Mouse (Mus musculus) MEL (cell line): ENCODE data around the gene Wdr62. TPM values are rescaled to one million over a fixed set of nuclear protein-coding genes. Genes with fewer than 3 reads are reported as not detected.
A peak's percentile ranks its signal among the peaks of the same experiment; 100 is the strongest.

ENCODE experiments used
- DNase-seq: peaks from one replicate; pipeline ENCODE4 v3.0.0; 2011; ENCODE audit warnings: low read depth, low spot score
- H3K27ac ChIP-seq: 2 replicates; pipeline ENCODE4 v1.5.1; 2012; ENCODE audit warnings: low read depth, mild to moderate bottlenecking, control low read depth, low read length, moderate library complexity; ENCODE audit not compliant: control insufficient read depth
- H3K27me3 ChIP-seq, 2 experiments: fragments of 150-350 bp in 1 of 2; sonication (generic) in 1 of 2; 2 replicates each; pipeline ENCODE4 v1.6.1; 2012; ENCODE audit warnings: low read length in 2 of 2, mild to moderate bottlenecking in 2 of 2, improper control_type of control experiment in 1 of 2, moderate library complexity in 1 of 2; ENCODE audit not compliant: insufficient read depth in 2 of 2, control insufficient read depth in 1 of 2
- H3K36me3 ChIP-seq, 2 experiments: 2 replicates each; pipeline ENCODE4 v1.6.1; 2012 to 2014; ENCODE audit warnings: low read length in 2 of 2, improper control_type of control experiment in 1 of 2, inconsistent platforms in 1 of 2, mild to moderate bottlenecking in 1 of 2; ENCODE audit not compliant: insufficient read depth in 2 of 2, control insufficient read depth in 1 of 2
- H3K4me1 ChIP-seq, 2 experiments: fragments of 150-350 bp in 1 of 2; sonication (generic) in 1 of 2; 2 replicates each; pipeline ENCODE4 v1.6.1; 2012; ENCODE audit warnings: low read length in 2 of 2, improper control_type of control experiment in 1 of 2, mild to moderate bottlenecking in 1 of 2; ENCODE audit not compliant: insufficient read depth in 2 of 2, control insufficient read depth in 1 of 2
- H3K4me3 ChIP-seq, 2 experiments: fragments of 150-350 bp in 1 of 2; sonication (generic) in 1 of 2; 2 replicates each; pipeline ENCODE4 v1.5.1; 2012; ENCODE audit warnings: low read depth in 2 of 2, low read length in 2 of 2, mild to moderate bottlenecking in 2 of 2, moderate library complexity in 2 of 2, control low read depth in 1 of 2, improper control_type of control experiment in 1 of 2; ENCODE audit not compliant: control insufficient read depth in 1 of 2, insufficient read depth in 1 of 2
- H3K79me2 ChIP-seq: 2 replicates; pipeline ENCODE4 v1.6.1; 2012; ENCODE audit warnings: mild to moderate bottlenecking, low read length, moderate library complexity; ENCODE audit not compliant: control insufficient read depth, poor library complexity, insufficient read depth
- H3K9ac ChIP-seq: 2 replicates; pipeline ENCODE4 v1.6.1; 2012; ENCODE audit warnings: low read depth, mild to moderate bottlenecking, control low read depth, low read length, moderate library complexity; ENCODE audit not compliant: control insufficient read depth, poor library complexity, severe bottlenecking
- H3K9me3 ChIP-seq: fragments of 150-350 bp; sonication (generic); replicated peaks from 2 replicates; pipeline ENCODE4 v1.6.1; 2012; ENCODE audit warnings: mild to moderate bottlenecking, low read length, improper control_type of control experiment, moderate library complexity; ENCODE audit not compliant: insufficient read depth
- BHLHE40 ChIP-seq: IDR thresholded peaks from 2 replicates; pipeline ENCODE4 v1.6.1; 2012; ENCODE audit warnings: low read depth, mild to moderate bottlenecking, inconsistent platforms, low read length, improper control_type of control experiment, borderline replicate concordance
- CHD1 ChIP-seq: IDR thresholded peaks from 2 replicates; pipeline ENCODE4 v1.6.1; 2012; ENCODE audit warnings: low read depth, mild to moderate bottlenecking, inconsistent platforms, low read length, improper control_type of control experiment
- ELF1 ChIP-seq: IDR thresholded peaks from 2 replicates; pipeline ENCODE4 v1.6.1; 2014; ENCODE audit warnings: low read depth, mild to moderate bottlenecking, inconsistent platforms, low read length, improper control_type of control experiment, moderate library complexity
- EP300 ChIP-seq, 2 experiments: IDR thresholded peaks; 2 replicates each; pipeline ENCODE4 v1.6.1; 2011; ENCODE audit warnings: improper control_type of control experiment in 2 of 2, low read length in 2 of 2, low read depth in 1 of 2, mild to moderate bottlenecking in 1 of 2
- ETS1 ChIP-seq: IDR thresholded peaks from 2 replicates; pipeline ENCODE4 v1.6.1; 2012; ENCODE audit warnings: low read depth, mild to moderate bottlenecking, inconsistent platforms, low read length, improper control_type of control experiment, moderate library complexity
- GABPA ChIP-seq: IDR thresholded peaks from 2 replicates; pipeline ENCODE4 v1.6.1; 2012; ENCODE audit warnings: low read depth, mild to moderate bottlenecking, inconsistent platforms, low read length, improper control_type of control experiment, moderate library complexity
- MAFK ChIP-seq: IDR thresholded peaks from 2 replicates; pipeline ENCODE4 v1.6.1; 2011; ENCODE audit warnings: low read depth, mild to moderate bottlenecking, low read length, improper control_type of control experiment, borderline replicate concordance
- MAZ ChIP-seq: IDR thresholded peaks from 2 replicates; pipeline ENCODE4 v1.6.1; 2012; ENCODE audit warnings: low read depth, mild to moderate bottlenecking, inconsistent platforms, low read length, improper control_type of control experiment
- MYB ChIP-seq: IDR thresholded peaks from 2 replicates; pipeline ENCODE4 v1.6.1; 2011; ENCODE audit warnings: mild to moderate bottlenecking, low read depth, low read length, improper control_type of control experiment
- NELFE ChIP-seq: IDR thresholded peaks from 2 replicates; pipeline ENCODE4 v1.6.1; 2011; ENCODE audit warnings: low read depth, low read length, improper control_type of control experiment
- RAD21 ChIP-seq: IDR thresholded peaks from 2 replicates; pipeline ENCODE4 v1.6.1; 2011; ENCODE audit warnings: mild to moderate bottlenecking, low read depth, low read length, improper control_type of control experiment
- RCOR1 ChIP-seq: IDR thresholded peaks from 2 replicates; pipeline ENCODE4 v1.6.1; 2012; ENCODE audit warnings: low read depth, mild to moderate bottlenecking, inconsistent platforms, low read length, improper control_type of control experiment
- TAL1 ChIP-seq: IDR thresholded peaks from 2 replicates; pipeline ENCODE4 v1.6.1; 2012; ENCODE audit warnings: mild to moderate bottlenecking, inconsistent platforms, low read length, moderate library complexity, mixed read lengths
- TBP ChIP-seq: IDR thresholded peaks from 2 replicates; pipeline ENCODE4 v1.8.0; 2011; ENCODE audit warnings: low read depth, low read length, improper control_type of control experiment
- UBTF ChIP-seq: IDR thresholded peaks from 2 replicates; pipeline ENCODE4 v1.6.1; 2012; ENCODE audit warnings: low read depth, mild to moderate bottlenecking, inconsistent platforms, low read length, improper control_type of control experiment, moderate library complexity, borderline replicate concordance; ENCODE audit not compliant: insufficient read depth
- USF1 ChIP-seq: IDR thresholded peaks from 2 replicates; pipeline ENCODE4 v1.6.1; 2014; ENCODE audit warnings: low read depth, mild to moderate bottlenecking, inconsistent platforms, low read length, improper control_type of control experiment, moderate library complexity
- ZC3H11A ChIP-seq: IDR thresholded peaks from 2 replicates; pipeline ENCODE4 v1.6.1; 2012; ENCODE audit warnings: low read depth, mild to moderate bottlenecking, inconsistent platforms, low read length, improper control_type of control experiment
- ZNF384 ChIP-seq: IDR thresholded peaks from 2 replicates; pipeline ENCODE4 v1.6.1; 2012; ENCODE audit warnings: low read depth, mild to moderate bottlenecking, inconsistent platforms, low read length, improper control_type of control experiment
- polyA plus RNA-seq, 2 experiments: library from polyadenylated mRNA; stranded (reverse) in 1 of 2; unstranded in 1 of 2; fragments of >175 nt in 1 of 2; fragments of >200 nt in 1 of 2; gene quantifications; 2 replicates each; pipeline versions ENCODE4 v1.2.1 to v1.2.4; 2012; ENCODE audit warnings: low replicate concordance in 2 of 2, low read depth in 1 of 2; ENCODE audit not compliant: insufficient read length in 2 of 2, insufficient read depth in 1 of 2, missing spikeins in 1 of 2
- total RNA-seq: library from RNA; depleted of rRNA; stranded (reverse); fragments of 300-350 nt; gene quantifications from 2 replicates; pipeline ENCODE4 v1.2.3, GENCODE M21; 2012

Gene Wdr62
- total and polyA plus RNA-seq, 3 experiments: 6.5 to 44.8 (median 30.5) TPM

GRCm38 (mm10) chr7:30313666-30314320, 33.6 kb upstream of the Wdr62 start:
- no peaks in the 10 kb centered on the region for H3K27me3 ChIP-seq
- no peaks in the 10 kb centered on the region for H3K36me3 ChIP-seq
- H3K9me3 ChIP-seq: no peaks in the 10 kb centered on the region
- no peak overlapping the region for H3K4me3 ChIP-seq
- no peak for DNase-seq
- H3K27ac ChIP-seq: no peak overlapping the region
- no peak overlapping the region for H3K9ac ChIP-seq
- TF ChIP-seq MAZ (no peak), RAD21 (no peak), ZNF384 (no peak), NELFE (no peak)
- no peaks in the 10 kb centered on the region for H3K79me2 ChIP-seq
- peaks cover 0 to 7% of the 10 kb centered on the region in 2 experiments; a peak in 1 of 4 replicates for H3K4me1 ChIP-seq

GRCm38 (mm10) chr7:30310136-30310535, 29.9 kb upstream of the Wdr62 start:
- TF ChIP-seq TAL1 (no peak), MYB (no peak), ZC3H11A (no peak), TBP (no peak), CHD1 (no peak), EP300 (IDR thresholded peaks at IDR 0.05; ENCODE audit: low read depth in 1 of 2, low read length in 2 of 2) (no peak), USF1 (no peak), ELF1 (no peak)
- H3K36me3 ChIP-seq: no peaks in the 10 kb centered on the region
- H3K4me3 ChIP-seq: no peak overlapping the region
- H3K27ac ChIP-seq: no peak overlapping the region
- H3K9me3 ChIP-seq: no peaks in the 10 kb centered on the region
- no peaks in the 10 kb centered on the region; the same call in 1 of the 2 replicates for H3K79me2 ChIP-seq
- no peak for DNase-seq
- H3K4me1 ChIP-seq: peaks cover 0 to 13% of the 10 kb centered on the region in 2 experiments; a peak in 3 of 4 replicates
- H3K27me3 ChIP-seq: no peaks in the 10 kb centered on the region
- no peak overlapping the region for H3K9ac ChIP-seq

DNA sequence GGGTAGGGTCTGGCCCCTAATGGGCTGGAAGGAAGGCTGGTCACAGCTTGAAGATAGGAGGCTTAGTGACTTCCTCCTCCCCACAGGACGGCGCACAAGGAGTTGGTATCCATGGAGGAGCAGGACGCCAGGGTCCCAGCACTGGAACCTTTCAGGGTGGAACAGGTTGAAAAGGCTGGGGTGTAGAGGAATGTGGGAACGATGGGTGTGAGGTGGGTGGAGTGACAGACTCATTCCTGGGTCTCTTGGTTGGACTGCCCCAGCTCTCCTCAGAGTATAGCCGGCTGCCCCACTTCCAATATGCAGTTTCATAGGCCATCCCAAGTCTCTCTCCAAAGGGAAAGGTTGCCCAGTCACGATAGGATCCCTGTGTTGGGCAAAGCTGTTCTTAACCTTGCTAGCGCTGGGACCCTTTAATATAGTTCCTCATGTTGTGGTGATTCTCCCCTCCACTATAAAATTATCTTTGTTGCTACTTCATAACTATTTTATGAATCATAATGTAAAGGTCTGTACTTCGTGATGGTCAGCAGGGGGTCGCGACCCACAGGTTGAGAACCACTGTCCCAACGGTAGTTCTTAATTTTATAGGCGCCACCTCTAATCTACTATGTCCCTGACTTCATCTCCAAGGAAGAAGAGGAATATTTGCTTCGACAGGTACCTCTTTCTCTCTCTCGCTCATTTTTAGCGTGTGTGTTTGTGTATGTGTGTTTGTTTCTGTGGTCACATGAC, 29.3 kb upstream of the Wdr62 start:
- Histone ChIP-seq H3K79me2 (no peaks in the 10 kb centered on the region; the same call in 1 of the 2 replicates), H3K27ac (no peak overlapping the region), H3K4me3 (peak overlapping the region; percentile 59 to 92; a peak in 3 of 4 replicates), H3K9me3 (no peaks in the 10 kb centered on the region), H3K9ac (peak overlapping the region; percentile 60; the same call in 1 of the 2 replicates), H3K4me1 (peaks cover 0 to 13% of the 10 kb centered on the region in 2 experiments; a peak in 3 of 4 replicates), H3K36me3 (no peaks in the 10 kb centered on the region), H3K27me3 (no peaks in the 10 kb centered on the region)
- no peak for TF ChIP-seq RCOR1
- no peak for TF ChIP-seq MAFK
- TF ChIP-seq ETS1: no peak
- TF ChIP-seq UBTF: no peak
- TF ChIP-seq GABPA: no peak
- TF ChIP-seq BHLHE40: no peak
- no peak for DNase-seq
